ENCODE assay signal across 8 mouse cellular contexts in genomic region chr7:98523070-98523812, GRCm38 (mm10). TPM values are rescaled to one million over a fixed set of nuclear protein-coding genes. Genes with fewer than 3 reads are reported as not detected.
DNase-seq lines count a peak whose midpoint lies in the region; ATAC-seq lines count a peak whose summit lies in the region.

No protein-coding gene starts in this region.

- peak overlapping the region; percentile 24; the same call in 1 of the 2 replicates for H3K4me2 ChIP-seq in embryonic facial prominence, embryonic 14.5 days (ENCODE audit: low read depth, low read length)
- H3K4me2 ChIP-seq in limb, embryonic 13.5 days (replicated peaks), result no peak overlapping the region

- H3K27me3 ChIP-seq in embryonic facial prominence, embryonic 14.5 days (replicated peaks; ENCODE audit: control insufficient read depth, insufficient read depth, low read length), result no peaks in the 10 kb centered on the region
- H3K27me3 ChIP-seq in limb, embryonic 13.5 days, result no peaks in the 10 kb centered on the region

- peaks cover 28% of the 10 kb centered on the region for H3K4me1 ChIP-seq in embryonic facial prominence, embryonic 14.5 days (ENCODE audit: control insufficient read depth, insufficient read depth, low read length)
- H3K4me1 ChIP-seq in limb, embryonic 13.5 days, result peaks cover 32% of the 10 kb centered on the region

- H3K9me3 ChIP-seq in embryonic facial prominence, embryonic 14.5 days (ENCODE audit: control insufficient read depth, low read length), result no peaks in the 10 kb centered on the region
- H3K9me3 ChIP-seq in limb, embryonic 13.5 days, result no peaks in the 10 kb centered on the region

- peak overlapping the region; percentile 77 for H3K27ac ChIP-seq in embryonic facial prominence, embryonic 14.5 days (replicated peaks; ENCODE audit: low read depth, low read length)
- H3K27ac ChIP-seq in limb, embryonic 13.5 days, result peak overlapping the region; percentile 82

- H3K9ac ChIP-seq in embryonic facial prominence, embryonic 14.5 days (ENCODE audit: low read depth, low read length), result no peak overlapping the region
- H3K9ac ChIP-seq in limb, embryonic 13.5 days, result no peak overlapping the region

- 53% methylated on average over 8 of the region's 8 CpGs for WGBS in embryonic facial prominence, embryonic 14.5 days
- 69% methylated on average over 8 of the region's 8 CpGs for WGBS in limb, embryonic 13.5 days

- intact Hi-C loops in heart, postnatal 36 days (cut with DNase I), result no loop called here

- DNase-seq in cerebellum, adult 9-11 months, result no peak
- DNase-seq in embryonic facial prominence, embryonic 14.5 days (ENCODE audit: low spot score), result peak; percentile 74
- DNase-seq in heart, postnatal 36 days, result peak; percentile 72 to 76
- DNase-seq in thymus, postnatal 25 days, result peak; percentile 61
- no peak for DNase-seq in ovary, postnatal 14 days (ENCODE audit: low spot score)

- peak; percentile 36; the same call in 1 of the 2 replicates for ATAC-seq in cerebellum, adult (ENCODE audit: insufficient number of reproducible peaks, low FRiP score, low TSS enrichment)
- 0 out of 2 replicates have a peak, but pooled peaks have one; percentile 5 for ATAC-seq in embryonic facial prominence, embryonic 14.5 days (ENCODE audit: low read depth)
- 0 out of 2 replicates have a peak, but pooled peaks have one; percentile 38 for ATAC-seq in limb, embryonic 13.5 days (ENCODE audit: low FRiP score, low read depth)
- no peak for ATAC-seq in megakaryocyte progenitor cell, adult 5-6 weeks (replicated peaks; ENCODE audit: poor library complexity)

- H3K36me3 ChIP-seq in embryonic facial prominence, embryonic 14.5 days (ENCODE audit: control insufficient read depth, insufficient read depth, low read length), result no peaks in the 10 kb centered on the region
- no peaks in the 10 kb centered on the region for H3K36me3 ChIP-seq in limb, embryonic 13.5 days

- no peak overlapping the region for H3K4me3 ChIP-seq in embryonic facial prominence, embryonic 14.5 days (ENCODE audit: low read depth, low read length)
- no peak overlapping the region for H3K4me3 ChIP-seq in limb, embryonic 13.5 days

RNA-seq across cellular contexts. Expression of gene Lrrc32, which starts 34.2 kb away (rescaled TPM):
- polyA plus RNA-seq in embryonic facial prominence, embryonic 14.5 days (2014; fragmentation: Nextera tagmentation; extraction: Ambion mirVana), result 9.7 and 10.6 TPM in 2 replicates
- total RNA-seq in heart, postnatal 36 days (2021), result 10 to 100 TPM; 14.6 to 15.8 TPM
- polyA plus RNA-seq in limb, embryonic 13.5 days (2015; fragmentation: Nextera tagmentation; extraction: Ambion mirVana), result 5.8 and 7.0 TPM in 2 replicates
- 0.05 TPM in 1 of 2 replicates, not detected in the other for total RNA-seq in megakaryocyte progenitor cell, adult 5-6 weeks (2015)
- total RNA-seq in megakaryocyte progenitor cell, adult 5-6 weeks (2017), result 0.04 TPM in 1 of 2 replicates, not detected in the other

Comparison
In these comparisons a context has a peak if more than half of its experiments do, and no peak if none do; other contexts are left out.
1. DNase-seq: peak in embryonic facial prominence, embryonic 14.5 days (single experiment), heart, postnatal 36 days (2 of 2) and thymus, postnatal 25 days (single experiment); none in cerebellum, adult 9-11 months (single experiment) and ovary, postnatal 14 days (single experiment).
2. RNA of gene Lrrc32, which starts 34.2 kb away (total RNA-seq): 14.6 to 15.8 TPM in heart, postnatal 36 days; 0.04 to 0.05 TPM in megakaryocyte progenitor cell, adult 5-6 weeks; every median in the first group is over 10 times any median in the second.